Mouse (Mus musculus) left cerebral cortex, postnatal 36 days (tissue): ENCODE results near the gene Upk3b. TPM values are rescaled to one million over a fixed set of nuclear protein-coding genes. Genes with fewer than 3 reads are reported as not detected.
"Not testable (repeated sequence)": the region's sequence is repeated elsewhere in the genome, so short reads cannot be mapped to it uniquely, and the experiment has no call there.

Experiments
- DNase-seq, 2 experiments: peaks; one replicate each; pipeline ENCODE4 v3.0.0; 2021 to 2022; ENCODE audit warnings: low spot score in 2 of 2, mixed read lengths in 1 of 2
- intact Hi-C: fragments of 180-260 bp; cut with DNase I; formaldehyde crosslinking; loops from one replicate; pipeline ENCODE4 v1.15.1; 2025
- total RNA-seq, 2 experiments: library from RNA; stranded (reverse); gene quantifications; 2 replicates each; pipeline ENCODE4 v1.2.3; 2021

The Upk3b gene
- total RNA-seq, 2 experiments from 2014 or later: not detected

DNA sequence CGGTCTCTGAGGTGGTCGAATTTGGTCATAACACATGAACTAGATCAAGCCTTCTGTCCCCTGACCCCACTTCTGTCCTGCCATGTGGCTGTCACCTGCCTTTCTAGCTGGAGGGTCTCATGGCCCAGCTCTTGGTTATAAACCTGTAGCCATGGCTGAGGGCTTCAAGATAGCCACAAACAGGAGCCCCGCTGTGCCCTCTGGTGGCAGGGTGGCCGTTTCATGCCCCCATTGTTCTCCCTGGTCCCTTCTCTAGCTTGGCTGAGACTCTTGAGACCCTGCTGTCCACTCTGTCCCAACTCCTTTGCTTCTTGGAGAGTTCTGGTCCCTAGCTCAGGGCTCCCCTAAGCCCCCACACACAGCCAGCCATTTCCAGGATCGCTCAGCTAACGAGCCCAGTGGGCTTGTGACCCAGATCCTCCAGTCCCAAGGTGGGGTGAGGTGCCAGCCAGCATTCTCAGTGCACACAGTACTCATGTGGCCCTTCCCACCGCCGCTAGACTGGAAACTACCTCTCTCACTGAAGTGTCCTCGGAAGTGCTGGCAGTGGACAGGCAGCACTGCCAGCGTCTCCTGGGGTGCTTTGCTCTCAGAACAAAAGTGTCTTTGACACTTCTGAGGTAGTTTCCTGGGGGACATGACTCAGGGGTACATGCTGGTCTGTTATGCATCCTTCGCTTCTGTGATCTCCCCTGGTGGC, 10.5 kb upstream of the Upk3b start:
- intact Hi-C loops: no loop called here
- DNase-seq: no peak

DNA sequence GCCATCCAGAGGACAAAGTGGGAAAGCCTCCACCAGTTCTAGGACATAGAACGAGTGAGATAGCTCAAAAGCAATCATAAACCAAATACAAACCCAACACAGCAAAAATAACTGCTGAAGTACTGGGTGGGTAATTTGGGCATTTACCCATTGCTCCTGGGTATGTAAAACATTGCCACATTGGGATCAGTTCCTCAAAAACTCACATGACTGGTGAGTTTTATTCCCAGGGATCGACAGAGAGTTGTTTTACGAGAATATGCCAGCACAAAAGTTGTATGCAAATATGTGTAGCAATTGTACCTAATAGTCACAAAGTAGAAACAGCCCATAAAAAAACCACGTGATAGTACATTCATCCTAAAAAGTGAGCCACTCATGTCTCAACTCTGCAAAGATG, 3.4 kb upstream of the Upk3b start:
- intact Hi-C loops: no loop called here
- no peak for DNase-seq

DNA sequence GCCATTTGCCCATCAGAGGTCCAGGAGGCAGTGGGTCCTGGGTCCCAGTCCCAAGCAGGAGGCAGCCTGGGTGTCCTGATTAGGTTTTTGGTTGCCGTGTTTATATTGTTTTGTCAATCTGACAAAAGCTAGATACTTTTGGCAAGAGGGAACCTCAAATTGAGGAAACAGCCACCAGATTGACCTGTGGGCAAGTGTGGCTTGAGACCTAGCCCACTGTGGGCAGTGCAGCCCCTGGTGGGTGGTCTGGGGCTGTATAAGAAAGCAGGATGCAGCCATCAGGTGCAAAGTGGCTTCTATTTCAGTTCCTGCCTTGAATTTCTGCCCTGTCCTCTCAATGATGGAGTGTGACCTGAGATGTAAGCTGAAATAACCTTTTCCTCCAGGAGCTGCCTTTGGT, 3.0 kb upstream of the Upk3b start:
- intact Hi-C loops: no loop called here
- no peak for DNase-seq

DNA sequence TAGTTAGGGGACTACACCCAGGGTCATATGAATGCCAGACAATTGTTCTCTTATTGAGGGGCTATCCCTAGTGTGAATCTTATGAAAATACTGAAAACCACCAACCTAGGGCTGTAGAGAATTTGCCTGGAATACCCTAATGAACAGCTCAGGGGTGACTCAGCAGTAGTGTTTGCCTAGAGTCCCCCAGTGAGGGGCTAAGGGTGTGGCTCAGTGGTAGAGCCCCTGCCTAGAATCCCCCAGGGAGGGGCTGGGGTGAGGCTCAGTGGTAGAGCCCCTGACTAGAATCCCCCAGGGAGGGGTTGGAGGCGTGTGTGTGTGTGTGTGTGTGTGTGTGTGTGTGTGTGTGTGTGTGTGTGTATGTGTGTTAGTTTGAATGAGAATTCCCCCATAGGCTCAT, 1.6 kb upstream of the Upk3b start:
- intact Hi-C loops: no loop called here

DNA sequence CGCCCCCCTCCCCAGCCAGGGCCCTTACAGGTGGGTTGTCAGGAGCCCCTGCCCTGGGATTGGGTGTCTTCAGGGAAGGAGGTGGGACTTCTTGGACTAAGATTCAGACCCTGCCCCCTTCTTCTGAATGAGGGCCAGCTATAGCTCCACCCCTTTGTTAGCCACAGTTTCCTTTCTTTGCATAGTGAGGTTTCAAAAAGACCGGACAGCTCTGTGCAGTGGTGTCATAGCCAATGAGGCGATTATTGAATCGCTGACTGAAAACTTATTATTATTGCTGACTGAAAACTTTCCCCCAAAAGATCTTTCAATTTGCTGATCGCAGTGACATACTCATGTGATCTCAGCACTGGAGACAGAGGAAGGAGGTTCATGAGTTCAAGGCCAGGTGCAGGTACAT, 1.9 kb downstream of the Upk3b start:
- DNase-seq: no peak
- intact Hi-C loops: no loop called here

More for the DNA sequence above, 1.6 kb upstream of the Upk3b start:
- no peak for DNase-seq

DNA sequence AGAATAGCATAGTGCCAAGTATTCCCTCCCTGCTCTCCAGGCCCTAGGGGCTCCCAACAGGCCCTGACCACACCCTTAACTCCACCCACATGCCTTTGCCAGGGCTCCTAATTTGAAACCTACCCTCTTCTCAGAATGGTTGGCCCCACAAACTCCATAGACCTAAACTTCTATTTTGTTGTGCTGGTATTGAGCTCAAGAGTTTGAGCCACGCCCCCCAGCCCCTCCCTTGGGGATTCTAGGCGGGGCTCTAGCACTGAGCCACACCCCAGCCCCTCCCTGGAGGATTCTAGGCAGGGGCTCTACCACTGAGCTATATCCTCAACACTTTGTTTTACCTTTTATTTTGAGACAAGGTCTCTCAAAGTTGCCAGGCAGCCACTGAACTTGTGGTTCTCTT, 3.0 kb downstream of the Upk3b start:
- intact Hi-C loops: no loop called here
- no peak for DNase-seq

DNA sequence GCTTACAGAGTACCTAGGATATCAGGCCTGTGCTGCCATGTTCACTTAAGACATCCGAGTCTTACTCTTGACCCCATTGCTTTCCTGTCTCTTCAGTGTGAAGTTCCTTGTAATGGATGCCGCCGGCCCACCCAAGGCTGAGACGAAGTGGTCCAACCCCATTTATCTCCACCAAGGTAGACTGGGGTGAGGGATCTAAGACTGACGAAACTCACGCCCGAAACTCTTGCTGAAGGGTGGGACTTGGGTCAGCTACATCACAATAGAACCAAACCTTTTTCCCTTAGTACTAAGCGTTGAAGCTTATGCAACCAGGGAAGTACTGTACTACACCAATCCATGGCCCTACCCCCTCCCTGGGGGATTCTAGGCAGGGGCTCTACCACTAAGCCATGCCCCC, 3.4 kb downstream of the Upk3b start:
- intact Hi-C loops: no loop called here
- DNase-seq: no peak

DNA sequence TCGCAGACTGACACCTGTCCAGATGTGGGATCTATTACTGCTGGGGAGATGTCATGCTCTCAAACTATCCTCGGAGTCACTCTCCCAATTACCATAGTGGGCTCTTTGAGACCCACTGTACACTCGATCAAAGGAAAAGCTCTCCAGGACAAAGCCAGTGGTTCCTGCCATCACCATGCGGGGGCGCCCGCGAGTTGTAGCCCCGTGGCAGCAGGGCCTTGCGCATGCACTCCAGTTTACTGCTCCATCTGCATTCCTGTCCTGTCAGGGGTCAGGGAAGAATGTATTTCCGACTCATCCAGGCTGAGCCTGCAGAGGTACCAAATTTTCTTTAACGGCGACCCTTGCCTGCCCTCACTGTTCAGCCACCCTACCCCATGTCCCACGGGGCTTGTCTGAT, 6.6 kb downstream of the Upk3b start:
- intact Hi-C loops: no loop called here
- no peak for DNase-seq

DNA sequence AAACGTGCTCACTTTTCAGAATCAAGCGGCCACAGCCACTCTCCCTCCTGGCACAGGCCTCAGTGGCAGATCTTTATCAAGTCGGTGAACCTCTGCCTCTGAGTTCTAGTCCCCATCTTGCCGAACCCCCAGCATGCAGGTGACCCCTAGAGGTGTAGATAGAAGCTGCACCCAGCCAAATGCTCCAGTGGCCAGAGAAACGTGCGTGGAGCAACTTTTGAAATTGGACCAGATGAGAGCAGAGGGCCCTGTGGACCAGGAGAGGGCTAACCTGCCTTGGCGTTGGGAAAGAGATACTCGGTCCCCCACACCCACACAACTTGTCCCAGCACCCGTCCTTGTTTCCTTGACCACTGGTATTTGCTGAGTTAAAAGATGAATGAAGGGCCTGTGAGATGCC, 7.1 kb downstream of the Upk3b start:
- intact Hi-C loops: no loop called here
- no peak for DNase-seq

DNA sequence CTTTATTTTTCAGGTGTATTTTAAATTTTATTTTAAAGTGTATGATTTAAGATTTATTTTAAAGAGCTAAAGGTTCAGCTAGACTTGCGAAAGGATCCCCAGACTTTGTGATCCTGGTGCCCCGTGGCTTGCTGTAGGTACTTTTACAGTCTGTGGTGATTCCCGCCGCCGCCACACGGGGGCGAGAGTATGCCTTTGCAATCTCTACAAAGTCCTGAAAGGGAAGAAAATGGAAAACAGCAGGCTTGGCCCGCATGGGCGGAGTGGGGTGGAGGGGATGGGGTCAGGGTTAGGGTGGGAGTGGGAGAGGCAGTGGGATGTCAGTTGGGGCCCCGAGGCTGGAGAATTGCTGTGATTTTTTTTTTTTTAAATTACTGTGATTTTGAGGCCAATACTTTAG, 7.7 kb downstream of the Upk3b start:
- DNase-seq: peak; percentile 63 to 70
- intact Hi-C loops: no loop called here

DNA sequence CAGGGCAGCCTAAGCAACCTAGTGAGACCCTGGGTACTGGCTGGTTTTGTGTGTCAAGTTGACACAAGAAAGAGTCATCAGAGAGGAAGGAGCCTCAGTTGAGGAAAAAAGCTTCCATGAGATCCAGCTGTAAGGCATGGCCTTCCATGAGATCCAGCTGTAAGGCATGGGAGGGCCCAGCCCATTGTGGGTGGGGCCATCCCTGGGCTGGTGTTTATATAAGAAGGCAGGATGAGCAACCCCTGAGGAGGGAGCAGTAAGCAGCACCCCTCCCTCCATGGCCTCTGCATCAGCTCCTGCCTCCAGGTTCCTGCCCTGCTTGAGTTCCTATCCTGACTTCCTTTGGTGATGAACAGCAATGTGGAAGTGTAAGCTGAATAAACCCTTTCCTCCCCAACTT, 10.2 kb downstream of the Upk3b start:
- intact Hi-C loops, DNase-seq: not testable (repeated sequence)

DNA sequence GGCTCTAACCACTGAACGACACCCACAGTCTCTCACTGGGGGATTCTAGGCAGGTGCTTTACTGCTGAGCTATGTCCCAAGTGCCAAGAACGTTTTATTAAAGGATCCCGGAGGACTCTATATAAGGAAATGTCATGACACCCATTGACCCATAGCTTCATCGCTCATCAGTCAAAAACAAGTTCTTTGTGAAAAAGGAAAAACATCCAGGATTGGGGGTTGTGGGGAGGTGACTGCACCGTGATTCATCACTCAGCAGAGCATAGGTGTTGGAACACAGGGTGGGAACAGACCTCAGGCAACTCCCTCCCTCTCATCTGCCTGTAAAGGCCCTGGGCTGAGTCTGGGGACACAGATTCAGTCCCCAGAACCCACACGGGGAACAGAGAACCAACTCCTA, 11.6 kb downstream of the Upk3b start:
- intact Hi-C loops: no loop called here
- no peak for DNase-seq

DNA sequence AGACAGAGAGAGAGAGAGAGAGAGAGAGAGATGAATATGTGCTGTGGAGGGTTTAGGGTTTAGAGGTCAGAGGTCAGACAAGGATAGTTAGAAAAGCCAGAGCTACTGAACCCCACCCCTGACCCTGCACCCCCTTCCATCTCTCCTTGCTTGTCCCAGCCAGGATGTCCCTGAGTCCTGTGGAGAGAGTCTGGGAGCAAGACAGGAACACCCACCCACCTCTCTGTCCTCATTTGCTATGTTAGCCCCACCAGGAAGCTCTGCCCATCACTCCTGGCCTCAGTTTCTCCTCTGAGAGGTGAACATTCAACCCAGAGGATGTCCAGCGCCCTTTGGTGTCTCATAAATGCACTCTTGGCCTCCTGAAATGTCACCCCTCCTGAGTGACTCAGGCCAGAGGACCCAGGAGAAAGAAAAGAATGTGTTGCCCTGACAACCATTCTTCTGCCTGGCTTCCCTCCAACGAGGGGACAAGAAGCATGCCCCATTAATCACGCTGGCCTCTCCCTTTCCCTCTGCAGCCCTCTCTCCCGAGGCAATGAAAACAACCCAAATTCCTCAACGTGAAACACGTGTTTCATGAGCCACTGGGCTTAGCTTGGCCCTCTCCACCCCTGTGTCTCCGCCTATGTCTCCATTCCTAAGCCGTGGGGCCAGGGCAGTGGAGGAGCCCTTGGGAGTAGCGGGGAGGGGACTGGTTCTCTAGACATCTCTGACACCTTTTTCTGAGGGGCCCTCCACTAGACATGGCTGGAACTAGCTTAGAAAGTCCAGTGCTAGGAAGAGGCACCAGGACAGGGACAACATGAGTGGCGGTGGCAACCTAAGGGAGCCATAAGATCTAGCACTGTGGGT, 13.2 kb downstream of the Upk3b start:
- intact Hi-C loops: no loop called here
- no peak for DNase-seq

DNA sequence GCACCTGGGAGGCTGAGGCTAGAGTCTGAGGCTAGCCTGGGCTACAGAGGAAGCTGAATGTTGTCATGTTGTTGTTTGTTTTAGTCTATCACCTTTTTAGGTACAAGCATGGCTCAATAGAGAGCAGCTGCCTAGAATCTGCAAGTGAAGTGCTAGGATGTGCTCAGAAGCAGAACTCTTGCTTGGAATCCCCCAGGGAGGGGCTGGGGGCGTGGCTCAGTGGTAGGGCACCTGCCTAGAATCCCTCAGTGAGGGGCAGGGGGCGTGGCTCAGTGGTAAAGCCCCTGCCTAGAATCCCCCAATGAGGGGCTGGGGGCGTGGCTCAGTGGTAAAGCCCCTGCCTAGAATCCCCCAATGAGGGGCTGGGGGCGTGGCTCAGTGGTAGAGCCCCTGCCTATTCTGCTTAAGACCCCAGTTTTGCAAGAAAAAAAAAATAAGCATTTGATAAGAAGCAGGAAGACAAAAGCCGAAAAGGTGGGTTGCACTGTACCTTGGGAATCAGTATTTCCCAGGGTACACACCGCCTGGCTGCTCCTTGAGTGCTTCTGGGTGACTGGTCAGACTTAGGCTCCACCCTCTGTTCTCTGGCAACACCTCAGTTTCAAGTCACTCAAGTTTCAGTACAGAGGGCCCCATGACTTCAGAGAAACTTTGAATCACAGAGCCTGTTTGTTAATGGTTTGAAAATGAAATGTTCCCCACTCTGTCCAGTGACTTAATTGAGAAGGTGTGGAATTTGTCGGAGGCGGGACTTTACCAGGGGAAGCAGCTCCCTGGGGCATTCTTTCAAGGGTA, 14.8 kb downstream of the Upk3b start:
- no peak for DNase-seq
- intact Hi-C loops: no loop called here

DNA sequence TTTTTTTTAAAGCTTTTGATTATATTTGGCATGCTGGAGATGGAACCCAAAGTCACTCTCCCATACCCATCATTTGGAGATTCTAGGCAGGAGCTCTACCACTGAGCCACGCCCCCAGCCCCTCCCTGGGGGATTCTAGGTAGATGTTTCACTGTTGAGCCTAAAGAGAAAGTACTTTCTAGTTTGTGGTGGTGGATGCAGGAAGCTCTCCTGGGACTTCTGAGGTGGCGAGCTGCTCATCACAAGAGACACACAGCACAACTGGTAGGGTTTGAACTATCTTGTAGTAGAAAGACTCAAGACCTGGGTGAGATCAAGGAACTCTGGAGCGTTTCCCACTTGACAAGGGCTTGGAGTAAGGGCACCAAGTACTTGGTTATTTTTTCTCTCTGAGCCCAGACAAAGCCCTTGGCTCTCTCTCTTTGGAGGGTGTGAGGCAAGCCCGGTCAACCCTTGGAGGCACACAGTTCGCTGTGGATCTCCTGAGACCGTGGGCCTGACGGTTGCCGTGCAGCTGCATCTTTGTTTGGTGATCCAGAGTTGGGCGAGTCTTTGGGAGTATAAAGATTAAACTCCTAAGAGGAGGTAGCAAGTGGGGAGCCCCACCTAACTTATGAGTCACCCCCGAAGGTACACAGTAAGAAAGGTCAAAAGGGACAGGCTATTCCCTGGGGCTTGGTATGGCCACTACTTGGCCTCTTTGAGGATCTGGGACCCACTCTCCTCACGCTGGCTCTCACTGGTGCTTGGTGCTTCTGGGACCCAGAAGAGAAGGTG, 16.2 kb downstream of the Upk3b start, which contains the start of gene Upk3bl:
TSS of gene Upk3bl (plus strand) at position 192 of the 777 bp plus-strand sequence.
- no peak for DNase-seq
- intact Hi-C loops: no loop called here

DNA sequence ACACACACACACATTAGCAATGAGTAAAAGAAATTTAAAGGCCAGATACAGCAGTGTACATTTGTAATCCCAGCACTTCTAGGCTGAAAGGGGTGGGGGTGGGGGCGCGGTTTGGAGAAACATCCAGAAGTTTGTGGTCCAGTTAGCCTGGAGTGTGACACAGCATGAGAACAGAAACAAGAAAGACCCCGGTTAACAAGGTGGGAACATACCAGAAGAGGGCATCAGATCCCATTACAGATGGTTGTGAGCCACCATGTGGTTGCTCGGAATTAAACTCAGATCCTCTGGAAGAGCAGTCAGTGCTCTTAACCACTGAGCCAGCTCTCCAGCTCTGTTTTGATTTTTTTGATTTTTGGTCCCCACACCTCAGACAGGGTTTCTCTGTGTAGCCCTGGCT, 17.8 kb downstream of the Upk3b start:
- intact Hi-C loops: no loop called here
- DNase-seq: no peak

DNA sequence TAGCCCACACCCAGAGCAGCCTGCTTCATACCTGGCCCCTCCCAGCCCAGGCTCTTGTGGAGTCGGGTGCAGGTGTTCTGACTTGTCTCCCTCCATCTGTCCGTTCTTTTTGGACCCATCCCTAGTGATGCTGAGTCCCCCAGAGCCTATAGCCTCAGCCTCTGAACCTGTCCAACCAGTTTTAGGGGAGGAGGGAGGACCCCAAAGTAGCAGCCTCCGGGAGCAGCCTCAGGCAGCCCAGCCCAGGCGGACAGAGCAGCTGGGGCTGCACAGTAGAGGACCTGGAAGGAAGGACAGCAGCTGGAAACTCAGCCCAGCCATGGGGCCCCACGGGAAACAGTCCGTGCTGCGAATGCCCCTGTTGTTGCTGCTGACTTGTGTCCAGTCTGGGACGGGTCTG, 18.8 kb downstream of the Upk3b start:
- intact Hi-C loops: no loop called here
- DNase-seq: no peak

DNA sequence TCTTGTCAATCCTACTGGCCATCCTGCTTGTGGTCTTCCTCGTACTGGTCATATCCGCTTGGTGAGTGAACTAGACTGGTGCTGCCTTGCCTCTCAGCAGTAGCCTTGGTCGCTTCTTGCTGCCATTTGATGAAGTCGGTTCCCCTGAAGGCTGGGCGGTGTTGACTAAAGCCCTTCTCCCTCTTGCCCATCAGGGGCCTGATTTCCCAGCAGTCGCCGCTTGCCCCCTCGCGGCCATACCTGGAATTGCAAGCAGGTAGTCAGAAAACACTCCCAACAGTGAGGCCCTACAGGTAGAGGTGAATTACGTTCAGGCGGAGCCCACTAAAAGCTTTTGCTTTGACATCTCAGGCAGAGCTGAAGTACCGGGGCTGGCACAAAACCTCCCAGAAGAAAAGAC, 23.3 kb downstream of the Upk3b start:
- intact Hi-C loops: loop anchor here (2.0 to 5.0 kb wide), 3 partner anchors 79 to 183 kb away; partner anchors contain the start of gene Zp3
- peak; percentile 58 to 68 for DNase-seq

DNA sequence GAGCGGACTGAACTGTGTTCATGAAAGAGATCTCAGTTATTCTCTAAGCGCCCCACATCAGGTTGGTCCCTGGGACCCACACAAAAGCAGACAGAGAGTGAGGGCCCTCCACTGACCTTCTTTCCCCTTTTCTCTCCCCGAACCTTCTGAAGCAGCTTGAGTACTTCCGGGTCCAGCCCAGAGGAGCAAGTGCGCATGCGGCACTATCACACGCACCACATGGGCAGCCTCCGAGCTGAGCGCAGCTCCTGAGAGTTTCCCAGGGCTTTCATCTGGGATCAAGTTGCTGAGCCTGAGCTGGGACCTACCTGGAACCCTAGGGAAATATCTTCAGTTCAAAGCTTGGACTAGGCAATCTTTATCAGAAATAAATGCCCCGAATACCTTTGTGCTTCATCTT, 25.6 kb downstream of the Upk3b start:
- intact Hi-C loops: loop anchor here (5.0 kb wide), 2 partner anchors 82 to 167 kb away; partner anchors contain the start of gene Zp3

More for the DNA sequence above, 25.6 kb downstream of the Upk3b start:
- no peak for DNase-seq
